Mouse (Mus musculus): ENCODE measurements around the gene 4933411K16Rik. TPM values are rescaled to one million over a fixed set of nuclear protein-coding genes. Genes with fewer than 3 reads are reported as not detected.

The 4933411K16Rik gene
- total RNA-seq, 2 experiments from 2014 or later, result 0.26 to 0.50 TPM

- DNase-seq, result peak; percentile 90
These were observed 16.4 kb upstream of the 4933411K16Rik start, which contains the start of gene Ankrd2 for GRCm38 (mm10) chr19:42035456-42036248. Ankrd2 (plus strand) TSS chr19:42036000.

- DNase-seq, result no peak
These were observed 15.7 kb upstream of the 4933411K16Rik start for GRCm38 (mm10) chr19:42036357-42036756.

GRCm38 (mm10) chr19:42037167-42037702 lies 14.8 kb upstream of the 4933411K16Rik start:
- DNase-seq, result no peak

- no peak for DNase-seq
These were observed 13.7 kb upstream of the 4933411K16Rik start for GRCm38 (mm10) chr19:42038310-42038709.

- DNase-seq, result no peak
These were observed 8.1 kb upstream of the 4933411K16Rik start for GRCm38 (mm10) chr19:42043988-42044387.

GRCm38 (mm10) chr19:42045269-42046102 lies 6.6 kb upstream of the 4933411K16Rik start, which contains the start of gene Hoga1:
Hoga1 (plus strand) TSS chr19:42045610.
- peak; percentile 86 for DNase-seq

- no peak for DNase-seq
These were observed 1.8 kb upstream of the 4933411K16Rik start for GRCm38 (mm10) chr19:42050251-42050650.

GRCm38 (mm10) chr19:42051351-42051750 lies 697 bp upstream of the 4933411K16Rik start:
- no peak for DNase-seq

- DNase-seq, result no peak
These were observed 2.2 kb downstream of the 4933411K16Rik start for GRCm38 (mm10) chr19:42054255-42054654.

- peak; percentile 64 for DNase-seq
These were observed 3.8 kb downstream of the 4933411K16Rik start for GRCm38 (mm10) chr19:42055881-42056280.

GRCm38 (mm10) chr19:42056719-42057409 lies 4.8 kb downstream of the 4933411K16Rik start:
- DNase-seq, result no peak

- no peak for DNase-seq
These were observed 6.4 kb downstream of the 4933411K16Rik start for GRCm38 (mm10) chr19:42058426-42058825.

- DNase-seq, result no peak
These were observed 9.4 kb downstream of the 4933411K16Rik start for GRCm38 (mm10) chr19:42061443-42061842.

- no peak for DNase-seq
These were observed 16.6 kb downstream of the 4933411K16Rik start for GRCm38 (mm10) chr19:42068441-42069240.

- peak; percentile 29 for DNase-seq
These were observed 17.1 kb downstream of the 4933411K16Rik start for GRCm38 (mm10) chr19:42069241-42069525.

- no peak for DNase-seq
These were observed 19.2 kb downstream of the 4933411K16Rik start for GRCm38 (mm10) chr19:42071221-42071620.

GRCm38 (mm10) chr19:42071886-42072608 lies 20.0 kb downstream of the 4933411K16Rik start:
- DNase-seq, result no peak

GRCm38 (mm10) chr19:42072802-42073201 lies 20.8 kb downstream of the 4933411K16Rik start:
- no peak for DNase-seq

- DNase-seq, result no peak
These were observed 23.0 kb downstream of the 4933411K16Rik start for GRCm38 (mm10) chr19:42075051-42075450.

- DNase-seq, result no peak
These were observed 23.9 kb downstream of the 4933411K16Rik start for GRCm38 (mm10) chr19:42075992-42076391.

GRCm38 (mm10) chr19:42078566-42078965 lies 26.5 kb downstream of the 4933411K16Rik start:
- no peak for DNase-seq

Data from heart, postnatal 4 days (tissue).